Mouse (Mus musculus): Measurements from ENCODE around the gene Hist1h4f.

Gene Hist1h4f

DNA sequence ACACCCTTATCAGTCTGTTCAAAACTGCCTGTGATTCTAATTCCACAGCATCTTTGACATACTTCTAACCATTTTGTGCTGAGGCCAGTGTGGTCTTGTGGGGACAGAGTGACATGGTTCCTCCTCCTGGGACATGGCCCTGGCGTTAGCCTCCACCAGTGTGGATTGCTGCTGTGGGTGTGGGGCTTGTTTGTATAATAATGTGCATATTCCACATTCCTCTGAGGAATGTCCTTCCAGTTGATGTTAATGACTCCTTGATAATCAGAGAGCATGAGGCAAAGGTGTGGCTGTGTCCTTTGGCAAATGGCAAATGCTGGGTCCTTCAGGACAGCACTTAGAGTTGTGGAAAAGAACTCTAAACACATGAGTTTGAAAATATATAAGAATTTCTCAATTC, 37.9 kb downstream of the Hist1h4f start:
- DNase-seq (ENCODE audit: low read depth, low spot score), result no peak

DNA sequence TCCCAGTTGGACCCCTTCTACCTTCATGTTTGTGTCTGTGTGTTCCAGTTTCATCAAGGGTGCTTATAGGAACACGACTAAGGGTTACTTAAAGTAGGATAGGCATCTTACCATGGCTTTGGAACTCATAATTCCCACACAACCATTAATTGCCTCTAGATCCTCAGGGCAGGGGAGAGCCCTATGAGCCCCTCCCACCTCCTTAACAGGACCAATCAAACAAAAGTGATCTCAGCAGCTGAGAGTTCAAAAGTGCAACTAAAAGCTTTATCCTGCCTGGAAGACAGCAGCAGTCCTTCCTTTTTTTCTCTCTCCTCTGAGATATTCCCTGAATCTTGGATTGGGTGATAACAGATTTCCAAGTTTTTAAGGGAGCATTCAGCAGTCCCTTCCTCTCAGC, 41.3 kb downstream of the Hist1h4f start:
- no peak for DNase-seq (ENCODE audit: low read depth, low spot score)

DNA sequence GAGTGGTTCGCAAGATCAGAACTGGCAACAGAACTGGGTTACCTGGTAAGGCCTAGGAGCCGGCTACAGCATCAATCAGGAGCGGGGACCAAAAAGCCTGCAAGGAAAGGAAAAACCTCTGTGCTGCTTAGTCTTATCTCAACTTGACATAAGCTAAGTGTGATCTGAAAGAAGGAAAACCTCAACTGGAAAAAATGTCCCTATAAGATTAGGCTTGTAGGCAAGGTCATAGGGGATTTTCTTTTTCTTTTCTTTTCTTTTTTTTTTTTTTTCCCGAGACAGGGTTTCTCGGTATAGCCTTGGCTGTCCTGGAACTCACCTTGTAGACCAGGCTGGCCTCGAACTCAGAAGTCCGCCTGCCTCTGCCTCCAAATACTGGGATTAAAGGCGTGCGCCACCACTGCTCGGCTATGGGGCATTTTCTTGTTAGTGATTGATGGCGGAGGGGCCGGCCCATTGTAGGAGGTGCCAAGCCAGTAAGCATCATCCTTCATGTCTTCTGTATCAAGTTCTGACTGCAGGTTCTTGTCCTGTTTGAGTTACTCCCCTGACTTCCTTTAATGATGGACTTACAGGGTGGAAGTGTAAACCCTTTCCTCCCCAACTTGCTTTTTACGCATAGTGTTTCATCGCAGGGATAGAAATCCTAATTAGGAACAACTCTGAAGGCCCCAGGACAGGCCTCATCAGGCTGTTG, 44.5 kb downstream of the Hist1h4f start:
- DNase-seq (ENCODE audit: low read depth, low spot score), result no peak

DNA sequence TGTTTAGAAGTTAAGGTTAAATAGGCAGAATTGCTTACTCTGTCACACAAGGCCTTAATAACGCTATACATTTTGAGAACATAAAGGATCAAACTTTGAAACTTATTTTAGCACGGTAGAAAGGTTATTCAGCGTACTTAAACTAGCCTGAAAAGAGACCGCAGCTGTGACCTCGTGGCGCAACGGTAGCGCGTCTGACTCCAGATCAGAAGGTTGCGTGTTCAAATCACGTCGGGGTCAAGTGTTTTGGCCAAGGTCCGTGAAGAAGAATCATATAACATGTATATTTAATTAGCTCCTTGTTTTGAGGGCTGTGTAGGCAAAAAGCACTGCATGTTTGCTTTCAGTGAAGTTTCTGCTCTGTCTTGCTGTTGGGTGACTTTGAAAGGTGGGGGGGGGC, 45.1 kb downstream of the Hist1h4f start:
- peak; percentile 39 for DNase-seq (ENCODE audit: low read depth, low spot score)

DNA sequence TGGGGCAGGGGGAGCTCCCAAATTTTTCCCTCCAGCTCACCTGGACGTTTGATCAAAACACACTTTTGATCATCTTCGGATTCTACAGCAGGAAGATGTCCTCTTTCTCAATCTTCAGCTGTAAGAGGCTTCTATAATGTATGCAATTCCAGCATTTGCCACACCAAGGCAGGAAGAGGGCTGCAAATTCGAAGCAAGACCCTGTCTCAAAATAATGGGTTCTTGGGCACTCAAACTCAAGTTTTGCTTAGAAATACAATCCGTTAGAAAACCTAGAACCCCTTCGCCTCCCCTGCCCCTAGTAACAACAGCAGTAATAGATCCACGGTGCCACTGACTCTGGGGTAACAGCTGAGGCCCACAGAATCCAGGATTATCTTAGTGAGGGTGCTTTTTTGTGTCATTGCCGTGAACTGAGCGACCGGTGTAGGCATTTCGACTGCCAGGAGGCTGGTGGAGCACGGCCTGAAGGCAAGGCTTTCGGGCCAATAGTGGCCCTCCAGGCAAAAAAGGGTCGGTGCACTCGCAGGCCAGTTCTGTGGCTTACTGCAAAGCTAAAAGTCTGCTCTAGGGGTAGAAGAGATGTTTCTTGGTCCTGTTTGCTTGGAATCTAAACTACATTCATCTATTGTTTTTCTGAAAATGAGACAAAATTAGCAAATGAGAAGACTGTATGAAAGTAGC, 45.6 kb downstream of the Hist1h4f start:
- DNase-seq (ENCODE audit: low read depth, low spot score), result no peak

DNA sequence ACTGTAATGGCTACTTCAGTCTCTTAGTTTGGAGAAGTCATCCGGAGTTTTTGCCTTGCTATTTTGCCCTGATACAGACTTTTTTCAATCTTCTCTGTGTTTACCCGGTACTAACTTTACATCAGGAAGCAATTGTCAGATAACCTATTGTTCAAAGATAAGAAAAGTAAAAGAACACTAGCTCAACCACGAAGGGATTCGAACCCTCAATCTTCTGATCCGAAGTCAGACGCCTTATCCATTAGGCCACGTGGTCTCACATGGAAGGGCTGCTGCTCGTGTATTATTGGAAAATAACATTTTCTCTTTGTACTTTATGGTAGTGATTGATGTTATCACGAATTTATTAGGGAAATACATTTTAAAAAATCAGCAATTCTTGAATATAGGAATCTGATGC, 47.7 kb downstream of the Hist1h4f start:
- DNase-seq (ENCODE audit: low read depth, low spot score), result peak; percentile 57

DNA sequence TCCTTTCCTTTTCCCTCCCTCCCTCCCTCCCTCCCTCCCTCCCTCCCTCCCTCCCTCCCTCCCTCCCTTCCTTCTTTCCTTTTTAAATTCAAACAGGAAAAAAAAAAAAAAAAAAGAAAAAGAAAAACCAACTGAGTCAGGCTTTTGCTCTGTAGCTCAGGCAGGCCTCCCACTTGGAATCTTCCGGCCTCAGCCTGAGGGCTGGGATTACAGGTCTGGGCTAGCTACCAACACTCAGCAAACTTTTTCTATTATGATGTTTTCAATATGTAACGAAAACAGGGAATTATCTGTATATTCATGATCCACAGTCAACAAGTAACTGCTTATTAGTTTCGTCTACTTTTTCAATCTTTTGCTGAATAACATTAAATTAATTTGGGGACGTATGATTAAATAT, 48.5 kb downstream of the Hist1h4f start:
- no peak for DNase-seq (ENCODE audit: low read depth, low spot score)

DNA sequence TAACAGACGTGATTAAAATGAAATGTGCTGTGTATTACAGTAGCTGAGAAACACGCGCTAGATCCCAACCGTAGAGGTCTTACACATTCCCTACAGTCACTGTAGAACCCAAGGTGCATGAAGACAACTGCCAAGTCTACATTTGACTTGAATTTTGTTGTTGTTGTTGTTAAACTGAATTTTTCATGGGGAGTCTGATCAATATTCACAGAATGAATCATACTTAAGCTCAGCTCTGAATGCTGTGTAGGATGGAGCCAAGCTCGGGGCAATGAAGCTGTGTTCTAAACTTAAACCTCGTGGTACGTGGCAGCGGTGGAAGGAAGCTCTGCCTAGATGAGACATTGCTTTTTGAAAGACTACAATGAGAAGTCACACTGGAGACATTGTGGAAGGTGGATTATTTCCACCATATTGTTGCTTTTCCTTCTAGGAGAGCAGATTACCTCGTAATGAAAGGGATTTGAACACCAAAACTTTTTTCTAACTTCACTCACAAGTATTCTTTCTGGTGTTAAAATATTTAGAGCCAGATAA, 49.3 kb downstream of the Hist1h4f start:
- DNase-seq (ENCODE audit: low read depth, low spot score), result no peak

DNA sequence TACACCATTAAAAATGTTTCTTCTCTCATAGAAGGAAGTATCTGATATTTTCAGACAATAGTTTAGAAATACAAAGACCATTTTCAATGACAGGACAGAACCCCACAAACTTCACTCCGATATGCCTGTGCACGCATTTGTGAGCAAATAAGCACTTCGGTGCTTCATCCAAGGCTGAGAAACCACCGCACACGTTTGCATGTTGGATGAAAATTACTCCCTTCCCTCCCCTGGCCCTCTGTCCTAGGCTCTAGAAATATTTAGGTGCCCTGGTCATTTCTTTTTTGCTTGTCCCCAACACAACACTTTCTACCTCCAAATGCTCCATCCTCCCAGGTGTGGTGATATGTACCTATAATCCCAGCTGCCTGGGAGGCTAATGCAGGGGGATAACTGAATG, 49.9 kb downstream of the Hist1h4f start:
- no peak for DNase-seq (ENCODE audit: low read depth, low spot score)
